Mouse (Mus musculus) adrenal gland, postnatal 10 days (tissue): ENCODE results near the gene Gjc3. TPM values are rescaled to one million over a fixed set of nuclear protein-coding genes. Genes with fewer than 3 reads are reported as not detected.

Experiments used
- DNase-seq: peaks from one replicate; pipeline ENCODE4 v3.0.0; 2021; ENCODE audit warnings: mixed read lengths
- total RNA-seq, 2 experiments: library from RNA; stranded (reverse); gene quantifications; 2 replicates each; pipeline ENCODE4 v1.2.3; 2021

Gene Gjc3
- total RNA-seq, 2 experiments from 2014 or later, result 1.2 to 2.2 TPM

- no peak for DNase-seq
These were observed 53.2 kb downstream of the Gjc3 start for GRCm38 (mm10) chr5:137909564-137910262.

Other genes starting within 250 kb of the Gjc3 start
- gene Nyap1, start 221.5 kb downstream of the Gjc3 start, total RNA-seq, result 1 to 10 TPM; 4.9 to 6.5 TPM
- 100 to 1,000 TPM in 1 of 2 experiments, 10 to 100 TPM in 1; 88.3 to 101 TPM for gene Tsc22d4, start 217.4 kb downstream of the Gjc3 start, total RNA-seq
- gene Ppp1r35, start 184.2 kb downstream of the Gjc3 start, total RNA-seq, result 10 to 100 TPM; 21.6 to 23.1 TPM
- gene Mepce, start 175.4 kb downstream of the Gjc3 start, total RNA-seq, result 10 to 100 TPM; 43.5 to 47.9 TPM
- 1 to 10 TPM; 5.9 to 6.7 TPM for gene Zcwpw1, start 175.3 kb downstream of the Gjc3 start, total RNA-seq
- 1 to 10 TPM; 1.6 to 2.8 TPM for gene Pilra, start 126.8 kb downstream of the Gjc3 start, total RNA-seq
- 1 to 10 TPM; 1.5 to 2.1 TPM for gene Pilrb1, start 105.0 kb downstream of the Gjc3 start, total RNA-seq
- gene Pilrb2, start 91.3 kb downstream of the Gjc3 start, total RNA-seq, result 1 to 10 TPM; 2.0 to 2.2 TPM
- gene Cyp3a13, start 41.5 kb downstream of the Gjc3 start, total RNA-seq, result 1 to 10 TPM; 3.0 to 8.2 TPM
- 100 to 1,000 TPM in 1 of 2 experiments, 10 to 100 TPM in 1; 48.9 to 125 TPM for gene Azgp1, start 18.4 kb upstream of the Gjc3 start, total RNA-seq
- gene Smok3a, start 58.2 kb upstream of the Gjc3 start, total RNA-seq, result not detected
- not detected for gene Smok3b, start 58.3 kb upstream of the Gjc3 start, total RNA-seq
- gene Smok3c, start 90.1 kb upstream of the Gjc3 start, total RNA-seq, result not detected
- 10 to 100 TPM; 29.2 to 33.8 TPM for gene Zkscan1, start 122.0 kb upstream of the Gjc3 start, total RNA-seq
- 10 to 100 TPM; 17.3 to 19.4 TPM for gene Zscan21, start 153.8 kb upstream of the Gjc3 start, total RNA-seq
- 10 to 100 TPM; 10.6 to 14.3 TPM for gene Zfp113, start 192.6 kb upstream of the Gjc3 start, total RNA-seq
- 100 to 1,000 TPM; 151 to 155 TPM for gene Cops6, start 198.0 kb upstream of the Gjc3 start, total RNA-seq
- 10 to 100 TPM; 19.7 to 31.9 TPM for gene Ap4m1, start 208.9 kb upstream of the Gjc3 start, total RNA-seq
- 10 to 100 TPM; 52.6 to 68.5 TPM for gene Mcm7, start 209.3 kb upstream of the Gjc3 start, total RNA-seq
- gene Taf6, start 224.4 kb upstream of the Gjc3 start, total RNA-seq, result 10 to 100 TPM; 30.4 to 33.3 TPM
- 10 to 100 TPM; 19.1 to 20.1 TPM for gene Cnpy4, start 224.4 kb upstream of the Gjc3 start, total RNA-seq
- 1 to 10 TPM; 8.1 to 9.4 TPM for gene Mblac1, start 231.2 kb upstream of the Gjc3 start, total RNA-seq